8 mouse cellular contexts compared by ENCODE assay signal in genomic region chr10:43175156-43175601, GRCm38 (mm10). TPM values are rescaled to one million over a fixed set of nuclear protein-coding genes. Genes with fewer than 3 reads are reported as not detected.
DNase-seq lines count a peak whose midpoint lies in the region; ATAC-seq lines count a peak whose summit lies in the region.

No protein-coding gene starts in this region.

- WGBS in heart, embryonic 15.5 days = 3% methylated on average over 18 of the region's 18 CpGs
- 1% methylated on average over 18 of the region's 18 CpGs for WGBS in liver, embryonic 12.5 days (ENCODE audit: insufficient replicate concordance)
- 1% methylated on average over 18 of the region's 18 CpGs for WGBS in stomach, embryonic 14.5 days

- DNase-seq in embryo, embryonic 10 days (ENCODE audit: low spot score) = peak; percentile 41
- no peak for DNase-seq in embryo, embryonic 9.5 days (ENCODE audit: extremely low spot score)
- DNase-seq in ovary, postnatal 36 days (ENCODE audit: low spot score) = peak; percentile 19
- DNase-seq in ovary, postnatal 14 days (ENCODE audit: low spot score) = no peak
- no peak for DNase-seq in thymus, postnatal 14 days

- H3K27ac ChIP-seq in heart, embryonic 15.5 days = peak overlapping the region; percentile 75
- H3K27ac ChIP-seq in liver, embryonic 12.5 days = no peak overlapping the region
- no peak overlapping the region for H3K27ac ChIP-seq in stomach, embryonic 14.5 days (ENCODE audit: low read length)

- H3K4me2 ChIP-seq in heart, embryonic 15.5 days = peak overlapping the region; percentile 92
- peak overlapping the region; percentile 77 for H3K4me2 ChIP-seq in liver, embryonic 12.5 days
- peak overlapping the region; percentile 91 for H3K4me2 ChIP-seq in stomach, embryonic 14.5 days (replicated peaks; ENCODE audit: low read depth, low read length)

- H3K36me3 ChIP-seq in heart, embryonic 15.5 days = no peaks in the 10 kb centered on the region
- no peaks in the 10 kb centered on the region for H3K36me3 ChIP-seq in liver, embryonic 12.5 days
- no peaks in the 10 kb centered on the region for H3K36me3 ChIP-seq in stomach, embryonic 14.5 days (ENCODE audit: control insufficient read depth, insufficient read depth, low read length)

- H3K9ac ChIP-seq in heart, embryonic 15.5 days = peak overlapping the region; percentile 77
- no peak overlapping the region for H3K9ac ChIP-seq in liver, embryonic 12.5 days
- peak overlapping the region; percentile 50; the same call in 1 of the 2 replicates for H3K9ac ChIP-seq in stomach, embryonic 14.5 days (replicated peaks; ENCODE audit: low read depth, low read length)

- ATAC-seq in heart, embryonic 15.5 days (replicated peaks; ENCODE audit: insufficient number of reproducible peaks, insufficient read depth, low FRiP score, low read depth) = no peak
- no peak for ATAC-seq in liver, embryonic 12.5 days
- no peak for ATAC-seq in stomach, embryonic 14.5 days (ENCODE audit: insufficient number of reproducible peaks, insufficient read depth, low FRiP score, low read depth)

- no peaks in the 10 kb centered on the region for H3K9me3 ChIP-seq in heart, embryonic 15.5 days (replicated peaks)
- no peaks in the 10 kb centered on the region for H3K9me3 ChIP-seq in liver, embryonic 12.5 days (replicated peaks)
- no peaks in the 10 kb centered on the region for H3K9me3 ChIP-seq in stomach, embryonic 14.5 days (ENCODE audit: control insufficient read depth, low read depth, low read length)

- peak overlapping the region; percentile 92 for H3K4me3 ChIP-seq in heart, embryonic 15.5 days
- H3K4me3 ChIP-seq in liver, embryonic 12.5 days = peak overlapping the region; percentile 57
- peak overlapping the region; percentile 68 for H3K4me3 ChIP-seq in stomach, embryonic 14.5 days (ENCODE audit: low read depth, low read length)

- peaks cover 21% of the 10 kb centered on the region for H3K4me1 ChIP-seq in heart, embryonic 15.5 days (replicated peaks)
- H3K4me1 ChIP-seq in liver, embryonic 12.5 days = 0 out of 2 replicates have a peak, but pooled peaks cover 9% of the 10 kb centered on the region
- H3K4me1 ChIP-seq in stomach, embryonic 14.5 days (ENCODE audit: control insufficient read depth, insufficient read depth, low read length) = peaks cover 9% of the 10 kb centered on the region; the same call in 1 of the 2 replicates

- H3K27me3 ChIP-seq in heart, embryonic 15.5 days = peaks cover 25% of the 10 kb centered on the region
- H3K27me3 ChIP-seq in liver, embryonic 12.5 days (replicated peaks) = peaks cover 89% of the 10 kb centered on the region
- H3K27me3 ChIP-seq in stomach, embryonic 14.5 days (ENCODE audit: control insufficient read depth, insufficient read depth, low read length) = peaks cover 7% of the 10 kb centered on the region

RNA-seq across cellular contexts. Expression of gene 9030612E09Rik, which starts 0.7 kb away (rescaled TPM):
- 0.76 and 0.79 TPM in 2 replicates for polyA plus RNA-seq in heart, embryonic 15.5 days (2015; fragmentation: Nextera tagmentation; extraction: Ambion mirVana)
- not detected in 2 replicates for polyA plus RNA-seq in liver, embryonic 12.5 days (2016; fragmentation: Nextera tagmentation; extraction: Ambion mirVana)
- 0.39 and 0.76 TPM in 2 replicates for polyA plus RNA-seq in stomach, embryonic 14.5 days (2014; fragmentation: Nextera tagmentation; extraction: Ambion mirVana)

RNA-seq across cellular contexts. Expression of gene Sobp, which starts 0.8 kb away (rescaled TPM):
- polyA plus RNA-seq in heart, embryonic 15.5 days (2015; fragmentation: Nextera tagmentation; extraction: Ambion mirVana) = 1.9 and 2.1 TPM in 2 replicates
- polyA plus RNA-seq in liver, embryonic 12.5 days (2016; fragmentation: Nextera tagmentation; extraction: Ambion mirVana) = 0.04 and 0.16 TPM in 2 replicates
- 2.5 and 3.4 TPM in 2 replicates for polyA plus RNA-seq in stomach, embryonic 14.5 days (2014; fragmentation: Nextera tagmentation; extraction: Ambion mirVana)

RNA-seq across cellular contexts. Expression of gene Pdss2, which starts 46.1 kb away (rescaled TPM):
- polyA plus RNA-seq in heart, embryonic 15.5 days (2015; fragmentation: Nextera tagmentation; extraction: Ambion mirVana) = 13.2 and 13.3 TPM in 2 replicates
- polyA plus RNA-seq in liver, embryonic 12.5 days (2016; fragmentation: Nextera tagmentation; extraction: Ambion mirVana) = 10.1 and 10.2 TPM in 2 replicates
- polyA plus RNA-seq in stomach, embryonic 14.5 days (2014; fragmentation: Nextera tagmentation; extraction: Ambion mirVana) = 13.1 TPM in 2 replicates

Comparison
In these comparisons a context has a peak if more than half of its experiments do, and no peak if none do; other contexts are left out.
1. DNase-seq: peak in embryo, embryonic 10 days (single experiment) and ovary, postnatal 36 days (single experiment); none in embryo, embryonic 9.5 days (single experiment), ovary, postnatal 14 days (single experiment) and thymus, postnatal 14 days (single experiment).
2. Peak in every context shown above with its lines, with median percentiles within 50 percentile points of each other: H3K4me2 ChIP-seq and H3K4me3 ChIP-seq.